Mouse (Mus musculus) T-cell, adult 2 months (primary cell): ENCODE results near the gene Smpd3.
"Not testable (repeated sequence)": the region's sequence is repeated elsewhere in the genome, so short reads cannot be mapped to it uniquely, and the experiment has no call there.

Source experiments
- DNase-seq: peaks from one replicate; pipeline ENCODE4 v3.0.0; 2022; ENCODE audit warnings: low spot score

Smpd3 gene

DNA sequence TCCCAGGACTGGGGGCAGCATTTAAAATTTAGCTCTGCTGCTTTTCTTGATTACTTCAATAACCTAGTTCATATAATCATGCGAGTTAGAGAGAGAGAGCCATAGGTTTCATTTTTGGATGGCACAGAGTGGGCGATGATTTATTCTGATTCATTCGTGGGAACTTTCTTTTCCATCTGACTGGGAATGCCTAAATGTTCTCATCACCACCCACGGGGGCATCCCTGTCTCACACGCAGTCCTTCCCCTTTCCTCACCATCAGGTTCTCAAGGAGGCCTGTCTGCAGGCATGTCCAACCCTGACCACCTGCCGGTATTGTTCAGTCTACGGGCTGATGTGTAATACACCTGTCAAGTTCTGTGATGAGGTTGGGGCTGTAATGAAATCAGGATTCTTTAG lies 16.4 kb downstream of the Smpd3 start:
- DNase-seq = no peak

DNA sequence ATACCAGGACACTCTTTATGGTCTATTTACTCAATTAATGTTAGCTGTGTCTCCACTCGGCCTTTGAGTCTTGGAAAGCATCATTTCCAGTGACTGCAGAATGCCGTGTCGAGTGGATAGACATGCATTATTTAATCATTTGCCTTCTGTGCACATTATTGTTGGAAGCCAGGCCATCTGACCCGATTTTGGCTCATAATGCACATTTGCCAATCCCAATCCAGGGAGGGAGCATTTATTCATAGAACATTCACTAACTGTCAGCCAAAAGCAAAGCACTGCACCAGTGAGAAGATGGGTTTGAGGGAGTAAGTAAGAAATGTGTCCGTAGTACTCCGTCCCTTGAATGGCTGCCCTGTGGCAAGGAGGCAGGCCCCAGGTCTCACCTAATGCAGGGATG lies 17.8 kb downstream of the Smpd3 start:
- no peak for DNase-seq

DNA sequence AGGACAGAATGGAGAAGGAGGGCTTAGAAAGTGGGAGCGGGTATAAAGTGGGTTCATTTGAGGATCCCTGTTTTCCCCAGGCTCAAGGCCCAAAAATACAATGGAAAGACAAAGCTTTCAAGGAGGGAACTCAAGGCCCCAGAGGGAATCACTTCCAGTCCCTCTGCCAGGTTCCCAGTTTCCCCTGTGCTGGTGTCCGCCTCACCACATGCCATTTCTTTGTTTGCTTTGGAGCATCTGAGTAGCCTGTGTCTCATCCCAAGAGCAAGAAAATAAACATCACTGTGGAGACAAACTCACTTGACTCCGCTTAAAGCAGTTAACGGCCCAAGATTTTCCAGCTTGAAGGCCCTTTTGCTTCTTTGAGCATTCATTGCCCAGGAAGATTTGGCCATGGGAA lies 20.7 kb downstream of the Smpd3 start:
- no peak for DNase-seq

DNA sequence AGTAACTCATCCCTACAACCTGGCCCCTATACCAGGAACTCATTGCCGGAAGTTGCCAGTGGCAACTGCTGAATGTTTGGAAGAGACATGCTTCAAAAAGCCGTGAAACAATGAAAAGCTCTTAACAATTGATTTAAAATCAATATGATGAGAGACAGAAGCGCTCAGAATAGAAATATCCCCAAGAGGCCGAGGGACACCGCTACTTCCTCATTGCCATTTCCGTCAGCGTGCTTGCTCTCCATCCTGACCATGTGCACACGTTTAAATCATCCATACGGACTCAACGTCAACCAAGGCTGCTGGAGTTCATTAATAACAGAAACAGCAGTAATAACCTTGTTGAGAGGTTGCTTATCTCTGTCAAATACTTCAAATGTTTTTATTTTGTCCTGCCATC lies 21.3 kb downstream of the Smpd3 start:
- DNase-seq = no peak

DNA sequence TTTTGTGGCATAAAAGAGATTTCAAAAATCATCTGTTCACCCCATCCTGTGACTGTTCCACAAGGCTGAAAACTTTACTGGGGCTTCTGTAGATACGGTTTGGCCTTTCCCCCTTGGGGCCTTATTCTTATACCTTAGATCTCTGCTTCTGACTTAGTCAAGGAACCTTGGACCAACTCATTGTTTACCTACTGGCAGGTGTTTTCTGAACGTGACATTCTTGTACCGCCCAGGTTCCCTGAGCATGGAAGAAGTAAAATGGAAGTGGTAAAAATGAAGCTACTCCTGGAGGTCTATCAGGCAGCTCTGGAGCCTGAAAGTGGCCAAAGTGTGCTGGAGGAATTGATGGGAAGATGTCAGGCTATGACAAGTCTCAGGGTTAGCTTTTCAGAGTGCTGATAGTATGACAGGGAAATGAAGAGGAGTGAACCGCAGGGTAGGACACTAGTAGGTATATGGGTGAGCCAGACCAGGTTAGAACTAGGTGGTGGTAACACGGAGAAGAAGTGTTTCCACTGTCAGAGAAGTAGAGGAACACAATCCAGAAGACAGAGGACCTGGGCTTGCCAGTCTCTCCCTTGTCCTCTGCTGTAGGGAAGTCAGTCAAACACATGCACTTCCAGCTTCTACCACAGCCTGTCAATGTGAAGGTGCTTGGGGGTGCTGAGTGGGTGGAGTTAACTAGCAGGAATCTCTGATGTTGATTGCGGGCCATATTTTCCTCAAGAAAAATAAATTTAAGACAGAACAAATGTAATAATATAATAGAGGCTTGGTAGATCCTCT lies 22.2 kb downstream of the Smpd3 start:
- DNase-seq = no peak

DNA sequence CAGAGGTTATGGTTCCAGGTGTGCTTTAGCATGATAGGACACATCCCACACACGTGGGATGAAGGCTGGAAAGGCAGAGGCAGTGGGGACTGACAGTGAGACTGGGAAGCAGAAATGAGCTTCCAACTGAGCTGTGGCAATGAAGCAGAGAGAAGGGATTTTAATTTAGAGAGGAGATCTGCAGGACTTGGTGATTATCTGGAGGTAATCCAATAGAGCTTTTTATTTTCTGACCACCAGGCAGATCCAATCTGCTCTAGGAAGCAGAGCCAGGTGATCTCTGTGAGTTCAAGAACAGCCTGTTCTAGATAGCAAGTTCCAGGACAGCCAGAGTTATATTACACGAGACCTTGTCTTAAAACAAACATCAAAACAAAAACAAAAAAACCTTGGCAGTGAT lies 24.0 kb downstream of the Smpd3 start:
- DNase-seq = no peak

DNA sequence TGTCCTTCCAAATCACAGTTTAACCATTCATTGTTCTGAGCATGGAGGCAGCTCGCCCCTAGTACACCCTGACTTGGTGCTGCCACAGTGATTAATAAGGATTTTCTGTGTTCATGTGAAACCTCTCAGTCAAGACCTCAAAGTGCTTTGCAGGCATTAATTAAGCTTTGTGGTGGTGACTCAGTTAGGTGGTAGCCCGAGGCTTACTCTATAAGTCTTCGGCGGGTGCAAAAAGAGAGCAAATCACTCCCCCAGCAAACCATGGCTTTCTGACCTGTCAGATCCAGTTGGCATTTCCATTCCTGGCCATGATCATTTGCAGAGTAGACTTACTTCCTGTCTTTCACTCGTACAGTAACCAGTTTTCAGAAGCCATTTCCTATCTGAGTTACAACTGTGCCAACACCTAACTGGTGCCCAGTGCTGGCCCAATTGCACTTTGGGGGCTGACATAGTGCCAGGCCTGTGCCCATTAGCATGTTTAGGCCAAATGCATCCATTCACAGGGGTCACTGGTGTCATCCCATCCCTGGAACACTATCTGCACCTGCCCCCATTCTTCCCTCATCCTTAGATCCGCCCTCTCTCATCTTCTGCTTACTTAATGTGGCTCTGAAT lies 24.6 kb downstream of the Smpd3 start:
- no peak for DNase-seq

DNA sequence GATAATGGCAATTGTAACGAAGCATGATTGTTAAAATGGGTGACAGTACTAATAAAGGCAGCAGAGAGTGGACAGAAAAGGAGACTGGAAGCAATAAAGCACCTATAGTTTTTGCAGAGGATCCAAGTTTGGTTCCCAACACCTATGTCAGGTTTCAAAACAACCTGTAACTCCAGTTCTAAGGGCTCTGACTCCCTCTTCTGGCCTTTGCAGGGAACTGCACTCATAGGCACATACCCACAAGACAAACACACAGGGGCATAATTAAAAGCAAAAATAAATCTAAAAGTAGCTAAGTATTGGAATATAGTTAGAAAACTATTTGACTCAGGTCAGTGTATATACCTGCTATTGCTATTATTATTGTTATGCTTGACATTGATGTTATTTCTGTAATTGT lies 25.8 kb downstream of the Smpd3 start:
- no peak for DNase-seq

DNA sequence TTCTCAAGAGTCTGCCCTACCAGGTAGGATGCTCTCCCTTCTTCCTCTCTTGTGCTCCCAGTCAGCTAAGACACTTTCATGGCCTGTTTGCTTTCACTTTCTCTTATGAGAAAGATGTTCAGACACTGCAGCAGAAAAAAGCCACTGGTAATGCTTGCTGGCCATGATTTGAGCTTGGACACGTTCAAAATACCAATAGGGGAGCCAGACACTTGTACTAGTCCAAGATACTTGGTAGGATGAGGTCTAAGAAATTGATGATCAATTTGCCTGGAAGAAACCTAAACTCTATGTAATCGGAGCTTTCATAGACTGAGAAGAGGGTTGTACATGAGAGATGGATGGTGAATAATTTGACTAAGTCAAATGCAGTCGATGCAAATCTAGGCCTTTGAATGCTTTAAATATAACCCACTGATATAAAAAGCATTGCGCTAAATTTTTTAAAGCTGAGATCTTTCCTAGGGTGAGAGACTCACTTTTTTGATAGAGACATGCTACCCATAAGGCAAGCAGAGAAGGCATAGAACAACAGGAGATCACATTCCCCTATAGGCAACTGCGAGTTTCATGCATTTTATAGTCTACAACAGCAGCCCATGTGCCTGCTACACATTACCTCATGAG lies 27.6 kb downstream of the Smpd3 start:
- DNase-seq = no peak

DNA sequence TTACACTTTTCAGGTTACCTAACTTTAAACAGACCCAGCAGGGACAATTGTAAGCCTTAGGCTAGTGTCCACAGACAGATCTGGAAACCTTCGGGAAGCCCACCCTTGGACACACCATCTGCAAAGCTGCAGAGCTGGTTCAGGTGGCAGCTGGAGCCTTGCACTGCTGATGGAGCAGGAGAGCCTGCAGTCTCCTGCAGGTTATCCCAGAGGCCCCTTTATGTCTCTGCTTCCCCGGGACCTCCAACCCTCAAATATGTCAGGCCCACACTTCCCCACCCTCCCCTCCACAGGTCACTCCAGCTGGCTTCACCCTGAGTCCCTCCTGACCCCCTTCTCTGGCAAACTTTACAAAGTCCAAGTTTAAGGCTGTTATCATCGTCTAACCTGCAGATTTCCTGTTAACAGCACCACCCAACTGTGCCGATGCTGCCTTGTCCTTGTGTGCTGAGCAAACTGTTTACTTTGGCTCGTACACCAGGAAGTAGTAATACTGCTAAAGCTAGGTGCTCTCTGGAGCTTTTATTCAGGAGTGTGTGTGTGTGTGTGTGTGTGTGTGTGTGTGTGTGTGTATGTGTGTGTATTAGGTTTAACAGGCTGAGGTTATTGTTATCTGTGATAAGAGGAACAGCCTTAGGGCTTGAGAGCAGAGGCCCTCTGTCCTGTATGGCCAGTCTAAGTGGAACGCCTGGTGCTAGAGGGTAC lies 29.6 kb downstream of the Smpd3 start:
- not testable (repeated sequence) for DNase-seq

DNA sequence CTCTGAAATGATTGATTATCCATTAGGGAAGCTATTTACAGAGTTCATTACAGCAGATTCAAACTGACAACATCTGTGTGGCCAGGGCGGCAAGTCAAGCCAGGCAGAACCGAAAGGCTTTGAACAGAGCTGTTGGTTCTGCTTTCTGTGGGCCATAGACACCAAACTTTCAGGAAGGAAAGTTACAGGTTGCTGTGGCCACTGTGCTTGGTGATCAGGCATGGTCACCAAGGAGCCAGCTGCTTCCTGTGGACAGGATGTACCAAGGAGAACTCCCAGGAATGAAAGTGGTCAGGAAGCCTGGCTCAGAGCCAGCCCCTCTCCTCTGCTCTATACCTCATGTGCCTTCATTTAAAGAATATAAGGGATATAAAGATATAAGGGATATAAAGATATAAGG lies 30.2 kb downstream of the Smpd3 start:
- no peak for DNase-seq

DNA sequence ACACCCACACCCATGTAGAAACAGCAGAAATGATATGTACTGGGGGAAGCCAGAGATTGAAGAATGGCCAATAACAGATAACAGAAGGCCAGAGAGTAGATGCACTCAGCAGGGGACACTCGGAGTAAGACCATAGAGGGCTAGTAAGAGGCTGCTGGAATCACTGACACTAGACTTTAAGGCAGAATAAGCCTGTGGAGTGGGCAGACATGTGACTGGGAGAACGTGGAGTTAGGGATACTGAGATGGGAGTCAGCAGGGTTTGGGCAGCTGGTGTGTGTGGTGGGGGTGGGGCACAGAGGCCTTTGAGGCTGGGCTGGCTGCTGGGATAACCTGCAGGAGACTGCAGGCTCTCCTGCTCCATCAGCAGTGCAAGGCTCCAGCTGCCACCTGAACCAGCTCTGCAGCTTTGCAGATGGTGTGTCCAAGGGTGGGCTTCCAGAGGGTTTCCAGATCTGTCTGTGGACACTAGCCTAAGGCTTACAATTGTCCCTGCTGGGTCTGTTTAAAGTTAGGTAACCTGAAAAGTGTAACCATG lies 31.0 kb downstream of the Smpd3 start:
- DNase-seq = not testable (repeated sequence)

DNA sequence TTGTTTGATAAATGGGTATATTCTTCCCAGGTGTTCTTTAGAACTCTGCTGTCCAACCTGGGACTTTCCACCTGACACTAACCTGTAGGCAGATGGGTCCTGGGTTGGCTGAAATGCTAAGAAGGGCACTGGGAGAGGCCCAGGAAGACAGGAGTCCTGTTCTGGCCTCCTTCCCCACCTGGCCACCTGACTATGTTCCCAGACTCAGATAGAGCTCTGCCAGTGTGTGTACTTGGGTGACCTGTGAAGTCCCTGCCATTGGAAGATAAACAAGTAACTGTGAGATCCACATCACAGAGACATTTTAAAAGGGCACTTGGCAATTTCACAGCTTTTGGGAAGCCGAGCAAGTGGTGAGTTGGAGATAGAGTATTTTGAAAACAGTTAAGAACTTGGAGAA lies 31.7 kb downstream of the Smpd3 start:
- no peak for DNase-seq

DNA sequence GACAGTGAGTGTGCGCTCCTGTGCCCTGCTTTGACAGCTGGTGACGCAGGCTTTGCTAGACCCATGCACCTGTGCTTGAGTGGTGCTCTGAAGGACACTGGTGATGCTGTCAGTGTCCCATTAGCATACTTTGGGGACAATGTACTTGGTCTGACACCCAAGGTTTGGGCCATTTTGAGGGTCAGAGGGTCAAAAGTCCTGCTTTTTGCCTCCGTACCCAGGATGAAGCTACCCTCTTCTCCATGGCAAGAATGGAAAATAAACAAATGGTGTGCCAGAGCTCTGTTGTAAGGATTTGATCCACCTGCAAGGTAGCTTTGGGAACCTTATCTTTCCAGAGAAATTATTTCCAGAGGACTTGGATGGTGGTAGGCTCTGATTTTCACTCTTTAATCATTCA lies 32.5 kb downstream of the Smpd3 start:
- no peak for DNase-seq

DNA sequence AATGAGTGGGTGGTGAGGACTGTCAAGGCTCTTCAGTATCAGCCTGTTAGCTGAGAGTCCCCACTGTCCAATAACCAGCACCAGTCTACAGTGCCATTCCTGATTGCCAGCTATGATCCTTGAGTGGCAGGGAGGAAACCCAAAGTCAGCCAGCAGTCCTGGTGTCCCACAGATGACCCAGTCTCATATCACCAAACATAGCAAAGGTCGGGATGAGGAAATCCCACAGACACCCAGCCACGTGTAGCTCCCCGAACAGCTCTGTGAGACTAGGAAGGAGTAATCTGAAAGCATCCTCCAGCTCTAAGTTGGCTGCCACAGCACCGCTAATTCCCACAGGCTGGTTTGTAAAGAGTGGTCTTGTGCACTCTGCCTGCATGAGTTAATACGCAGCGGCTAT lies 33.5 kb downstream of the Smpd3 start:
- DNase-seq = no peak

DNA sequence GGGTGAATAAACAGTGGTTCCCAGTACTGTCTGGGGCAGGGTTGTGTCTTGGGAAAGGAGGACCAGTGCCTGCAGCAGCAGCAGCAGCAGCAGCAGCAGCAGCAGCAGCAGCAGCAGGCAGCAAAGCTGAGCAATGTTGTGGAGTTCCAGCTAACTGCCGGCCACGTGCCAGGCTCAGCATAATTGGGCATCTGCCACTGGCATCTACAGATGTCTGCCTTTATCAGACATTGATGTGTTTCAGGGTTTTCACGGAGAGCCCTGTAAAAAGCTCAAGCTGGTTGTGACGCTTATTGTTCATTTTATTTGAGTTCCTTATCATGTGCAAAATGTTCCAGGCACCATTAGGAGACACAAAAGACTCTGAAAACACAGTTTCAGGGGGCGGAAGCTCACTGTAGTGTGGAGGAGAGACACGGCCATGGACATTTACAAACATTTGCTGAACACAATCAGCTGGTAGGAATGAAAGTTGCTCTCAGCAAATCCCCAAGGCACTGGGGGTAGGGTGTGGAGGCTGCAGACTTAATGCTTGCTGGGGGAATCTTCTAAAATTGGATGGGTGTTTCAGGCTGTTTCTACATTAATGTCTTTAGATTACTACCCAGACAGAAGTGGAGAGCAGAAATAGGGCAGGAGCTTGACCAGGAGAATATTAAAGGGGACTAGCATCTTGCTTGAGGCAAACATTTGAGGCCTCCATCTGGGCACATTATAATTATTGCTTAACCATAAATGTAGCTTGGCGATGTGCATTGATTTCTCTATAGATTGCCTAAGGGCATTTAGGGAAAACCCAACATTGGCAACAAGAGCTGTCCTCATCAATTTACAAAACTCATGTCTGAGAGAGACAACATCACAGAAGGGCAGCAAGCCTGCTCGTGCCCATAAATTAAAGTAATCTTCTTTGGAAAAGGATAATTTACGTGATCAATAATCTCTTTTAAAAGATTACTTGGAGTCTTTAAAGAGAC lies 36.8 kb downstream of the Smpd3 start:
- no peak for DNase-seq

DNA sequence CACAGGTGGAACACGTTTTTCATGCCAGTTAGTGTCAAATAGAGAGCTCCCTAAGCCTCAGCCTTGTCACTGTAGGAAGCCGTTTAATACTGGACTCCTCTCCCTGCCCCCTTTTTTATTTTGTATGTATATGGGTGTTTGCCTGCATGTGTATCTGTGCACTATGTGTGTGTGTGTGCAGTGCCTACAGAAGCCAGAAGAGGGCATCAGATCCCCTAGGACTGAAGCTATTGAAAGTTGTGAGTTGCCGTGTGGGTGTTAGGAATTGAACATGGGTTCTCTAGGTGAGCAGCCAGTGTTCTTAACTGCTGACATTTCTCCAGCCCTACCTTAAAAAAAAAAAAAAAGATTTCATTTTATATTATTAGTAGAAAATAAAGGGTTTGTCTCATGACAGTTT lies 38.1 kb downstream of the Smpd3 start:
- no peak for DNase-seq

DNA sequence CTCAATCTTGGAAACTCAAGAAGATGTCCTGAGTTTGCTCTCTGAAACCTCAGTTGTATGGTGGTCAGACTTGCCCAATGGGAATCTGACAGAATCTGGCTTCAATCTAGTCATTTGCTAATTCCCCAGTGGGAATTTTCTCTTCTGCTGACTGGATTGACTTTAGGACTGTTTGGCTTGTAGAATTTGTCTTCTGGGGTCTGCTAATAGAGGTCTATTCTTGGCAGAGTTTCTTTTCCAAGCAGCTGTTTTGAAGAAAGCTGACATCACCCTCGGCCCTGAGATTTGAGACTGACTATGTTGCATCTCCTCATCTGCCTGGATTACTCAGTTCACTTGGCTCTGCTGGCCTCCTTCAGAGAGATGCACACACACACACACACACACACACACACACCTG lies 38.9 kb downstream of the Smpd3 start:
- no peak for DNase-seq

DNA sequence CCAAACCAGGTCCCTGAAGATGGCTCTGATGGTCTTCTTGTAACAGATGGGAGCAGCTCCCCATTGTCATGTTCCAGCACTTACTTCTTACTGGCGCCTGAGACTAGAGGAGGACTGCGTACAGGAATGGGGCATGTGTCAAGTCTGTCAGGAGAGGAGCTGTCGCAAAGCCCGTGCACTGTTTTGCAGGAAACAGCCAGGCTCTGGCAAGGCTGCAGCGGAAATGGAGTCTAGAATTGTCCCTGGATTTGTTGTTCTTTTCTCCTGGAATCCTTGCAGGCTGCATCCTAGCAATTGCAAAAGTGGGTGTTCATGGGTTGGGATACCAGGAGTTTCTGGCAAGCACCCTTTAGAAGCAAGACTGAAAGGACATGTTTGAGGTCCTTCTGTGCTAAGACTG lies 39.5 kb downstream of the Smpd3 start:
- no peak for DNase-seq

DNA sequence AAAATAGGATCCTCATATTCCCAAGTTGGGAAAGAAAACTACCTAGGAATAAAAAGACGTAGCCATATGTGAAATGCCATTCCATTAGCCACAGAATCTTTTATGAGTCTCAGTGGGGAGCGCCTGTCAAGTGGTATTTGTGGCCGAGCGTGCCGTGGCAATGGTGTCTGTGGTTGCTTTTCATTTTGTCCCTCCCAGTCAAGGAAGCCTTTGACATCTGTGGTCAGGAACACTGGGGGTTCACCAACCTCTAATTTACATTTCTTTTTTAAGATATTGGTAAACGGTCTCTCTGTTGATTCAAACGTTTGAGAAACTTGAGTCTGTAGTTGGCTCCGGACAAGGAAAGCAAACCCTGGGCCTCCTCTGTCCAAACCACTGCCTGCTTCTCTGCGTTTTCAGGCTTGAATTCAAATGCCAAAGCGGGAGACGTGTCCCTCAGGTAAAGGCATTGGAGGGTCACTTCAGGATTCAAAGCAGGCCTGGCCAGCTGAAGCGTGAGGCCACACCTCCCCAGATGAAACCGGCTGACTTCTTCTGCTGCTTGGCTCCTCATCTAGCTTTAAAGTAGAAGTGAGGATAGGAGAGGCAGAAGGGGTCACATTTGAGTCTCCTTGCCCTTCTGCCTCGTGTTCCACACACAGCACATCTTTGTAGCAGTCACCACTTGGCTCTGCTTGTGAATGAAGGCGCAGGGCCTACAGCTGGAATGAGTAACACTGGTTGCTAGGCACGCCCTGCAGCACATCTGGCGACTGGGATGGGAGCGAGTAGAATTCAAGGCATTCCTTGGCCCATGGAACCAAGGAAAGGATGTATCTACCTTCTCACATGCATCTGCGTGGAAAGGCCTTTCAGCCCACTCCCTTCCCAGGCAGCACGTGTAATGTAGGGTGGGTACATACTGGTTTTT lies 45.0 kb downstream of the Smpd3 start:
- DNase-seq = no peak
